Mouse (Mus musculus) liver, postnatal 0 days (tissue): ENCODE measurements around the gene Pole4. TPM values are rescaled to one million over a fixed set of nuclear protein-coding genes. Genes with fewer than 3 reads are reported as not detected.

Source experiments
- ATAC-seq: fragments of 200-750 bp; cut with Nextera tagmentation; 2 replicates; pipeline ENCODE4 v1.8.0; 2017; ENCODE audit warnings: mild to moderate bottlenecking, moderate library complexity
- DNase-seq: peaks from one replicate; pipeline ENCODE4 v3.0.0-alpha.2; 2016
- H3K27ac ChIP-seq: fragments of 300-500 bp; sonication (generic); 2 replicates; pipeline ENCODE4 v1.5.1; 2014; ENCODE audit warnings: antibody characterized with exemption, moderate library complexity, mild to moderate bottlenecking, low read depth
- H3K27me3 ChIP-seq: fragments of 300-500 bp; sonication (generic); 2 replicates; pipeline ENCODE4 v1.6.1; 2014; ENCODE audit warnings: low read length, control low read depth, mixed read lengths; ENCODE audit not compliant: insufficient read depth
- H3K36me3 ChIP-seq: fragments of 300-500 bp; sonication (generic); replicated peaks from 2 replicates; pipeline ENCODE4 v1.6.1; 2014; ENCODE audit warnings: mild to moderate bottlenecking, control low read depth, low read length, moderate library complexity, mixed read lengths; ENCODE audit not compliant: insufficient read depth
- H3K4me1 ChIP-seq: fragments of 300-500 bp; sonication (generic); 2 replicates; pipeline ENCODE4 v1.6.1; 2014; ENCODE audit warnings: antibody characterized with exemption, mild to moderate bottlenecking, control low read depth; ENCODE audit not compliant: insufficient read depth
- H3K4me2 ChIP-seq: fragments of 300-500 bp; sonication (generic); 2 replicates; pipeline ENCODE4 v1.6.1; 2014; ENCODE audit warnings: low read depth, mild to moderate bottlenecking, low read length, moderate library complexity, mixed read lengths
- H3K4me3 ChIP-seq: fragments of 300-500 bp; sonication (generic); 2 replicates; pipeline ENCODE4 v1.5.1; 2014; ENCODE audit warnings: low read depth, low read length
- H3K9ac ChIP-seq: fragments of 300-500 bp; sonication (generic); replicated peaks from 2 replicates; pipeline ENCODE4 v1.6.1; 2014; ENCODE audit warnings: mild to moderate bottlenecking, moderate library complexity
- H3K9me3 ChIP-seq: fragments of 300-500 bp; sonication (generic); 2 replicates; pipeline ENCODE4 v1.6.1; 2016; ENCODE audit warnings: mild to moderate bottlenecking, control low read depth, low read length, mixed read lengths
- CTCF ChIP-seq: sonication (generic); IDR thresholded peaks from 2 replicates; pipeline ENCODE4 v1.5.1; 2016; ENCODE audit warnings: antibody characterized with exemption, low read depth
- EP300 ChIP-seq: IDR thresholded peaks from 2 replicates; pipeline ENCODE4 v1.6.1; 2016; ENCODE audit warnings: antibody characterized with exemption, low read depth, mild to moderate bottlenecking
- WGBS: fragments of 180-500 bp; shearing (Covaris S2); extraction: QIAGEN DNeasy Blood & Tissue Kit; methylation state at CpG from one replicate; pipeline ENCODE4 v1.1.7; 2014; ENCODE audit not compliant: insufficient replicate concordance; 5-methylcytosine and 5-hydroxymethylcytosine counted together
- polyA plus RNA-seq: library from polyadenylated mRNA; unstranded; fragments of >200 nt; fragmentation: Nextera tagmentation; extraction: Ambion mirVana; gene quantifications from 2 replicates; pipeline ENCODE4 v1.2.1, GENCODE M21; 2015

Gene Pole4
- polyA plus RNA-seq, 1 experiment from 2014 or later = 87.7 TPM

DNA sequence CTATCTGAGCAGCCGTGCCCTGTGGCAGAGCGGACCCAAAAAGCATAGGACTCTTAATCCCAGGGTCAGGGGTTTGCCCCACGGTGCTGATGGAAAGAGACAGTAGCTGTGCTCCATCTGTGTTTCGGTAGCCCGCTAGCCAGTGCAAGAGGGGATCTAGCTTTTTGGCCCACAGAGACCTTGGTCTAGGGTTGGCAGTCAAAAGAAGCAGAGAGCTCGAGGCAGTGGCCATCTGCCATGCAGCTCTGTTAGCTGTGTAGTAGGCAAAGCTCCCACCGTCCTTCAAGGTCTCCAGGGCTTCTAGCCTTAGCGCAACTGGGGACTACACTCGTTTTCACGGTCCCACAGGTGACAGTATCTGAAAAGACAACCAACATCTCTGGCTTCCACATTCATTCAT lies 2.1 kb upstream of the Pole4 start:
- Histone ChIP-seq H3K27ac (no peak overlapping the region), H3K9me3 (no peaks in the 10 kb centered on the region), H3K4me2 (no peak overlapping the region), H3K36me3 (no peaks in the 10 kb centered on the region), H3K4me1 (no peaks in the 10 kb centered on the region), H3K27me3 (peaks cover 3% of the 10 kb centered on the region; the same call in 1 of the 2 replicates), H3K9ac (no peak overlapping the region), H3K4me3 (no peak overlapping the region)
- TF ChIP-seq CTCF = no peak
- TF ChIP-seq EP300 = no peak
- WGBS = 84% methylated on average over 10 of the region's 10 CpGs
- DNase-seq = no peak
- ATAC-seq = no peak

- WGBS = 82% methylated on average over 3 of the region's 3 CpGs
- TF ChIP-seq CTCF (no peak), EP300 (no peak)
Measured at GRCm38 (mm10) chr6:82703710-82704109, 1.5 kb downstream of the Pole4 start.

DNA sequence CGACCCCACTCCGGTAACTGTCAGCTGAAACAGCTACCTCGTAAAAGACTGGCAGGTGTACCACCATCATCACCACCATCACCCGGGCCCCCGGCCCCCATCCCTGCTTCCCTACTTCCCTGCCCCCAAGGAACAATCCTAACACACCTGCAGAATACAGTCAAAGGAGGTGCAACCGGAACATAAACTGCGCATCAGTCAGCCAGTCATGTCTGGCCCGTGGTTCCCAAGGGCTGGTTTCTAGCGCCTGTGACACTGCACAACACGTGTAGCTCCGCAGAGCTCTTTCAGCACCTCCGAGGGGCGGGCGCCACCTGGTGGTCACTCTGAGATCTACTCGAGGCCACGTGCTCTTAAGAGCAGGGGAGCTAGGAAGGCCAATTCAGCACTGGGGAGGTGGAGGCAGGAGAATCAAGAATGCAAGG lies 2.6 kb downstream of the Pole4 start:
- H3K4me2 ChIP-seq = no peak overlapping the region
- TF ChIP-seq CTCF (peak; percentile 98), EP300 (no peak)
- ATAC-seq (peak; percentile 80), DNase-seq (peak; percentile 90)
- H3K36me3 ChIP-seq = no peaks in the 10 kb centered on the region
- H3K27me3 ChIP-seq = peaks cover 7% of the 10 kb centered on the region; the same call in 1 of the 2 replicates
- no peak overlapping the region for H3K27ac ChIP-seq
- H3K4me1 ChIP-seq = no peaks in the 10 kb centered on the region
- no peaks in the 10 kb centered on the region for H3K9me3 ChIP-seq
- WGBS = 29% methylated on average over 16 of the region's 16 CpGs
- no peak overlapping the region for H3K9ac ChIP-seq
- H3K4me3 ChIP-seq = no peak overlapping the region

More at GRCm38 (mm10) chr6:82703710-82704109, 1.5 kb downstream of the Pole4 start:
- Histone ChIP-seq H3K4me1 (no peaks in the 10 kb centered on the region), H3K9ac (no peak overlapping the region), H3K27me3 (peaks cover 7% of the 10 kb centered on the region; the same call in 1 of the 2 replicates), H3K36me3 (no peaks in the 10 kb centered on the region), H3K27ac (no peak overlapping the region), H3K9me3 (no peaks in the 10 kb centered on the region), H3K4me2 (no peak overlapping the region), H3K4me3 (no peak overlapping the region)
- DNase-seq = no peak
- ATAC-seq = no peak

DNA sequence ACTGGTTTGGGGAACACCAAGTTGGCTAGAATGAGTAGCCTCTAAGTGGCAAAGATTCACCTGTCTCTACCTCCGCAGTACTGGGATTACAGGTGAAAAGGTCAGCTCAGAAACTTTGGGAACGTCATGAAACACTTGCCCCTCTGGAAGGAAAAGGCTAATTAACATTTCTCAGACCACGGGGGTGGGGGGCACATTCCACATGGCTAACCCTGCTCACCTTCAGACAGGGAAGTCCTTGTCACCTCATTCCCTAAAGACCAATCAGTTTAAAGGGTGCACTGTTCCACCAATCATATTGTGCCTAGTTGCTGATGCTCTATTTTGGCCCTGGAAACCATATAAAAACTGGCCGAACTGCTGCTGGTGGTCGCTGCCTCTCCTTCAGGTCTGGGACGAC lies 3.9 kb downstream of the Pole4 start:
- Histone ChIP-seq H3K4me1 (no peaks in the 10 kb centered on the region), H3K27me3 (peaks cover 7% of the 10 kb centered on the region; the same call in 1 of the 2 replicates), H3K9me3 (no peaks in the 10 kb centered on the region), H3K4me2 (no peak overlapping the region), H3K4me3 (no peak overlapping the region), H3K9ac (no peak overlapping the region), H3K36me3 (no peaks in the 10 kb centered on the region), H3K27ac (no peak overlapping the region)
- ATAC-seq (no peak), DNase-seq (no peak)
- TF ChIP-seq CTCF (no peak), EP300 (no peak)
- 68% methylated on average over 6 of the region's 6 CpGs for WGBS

DNA sequence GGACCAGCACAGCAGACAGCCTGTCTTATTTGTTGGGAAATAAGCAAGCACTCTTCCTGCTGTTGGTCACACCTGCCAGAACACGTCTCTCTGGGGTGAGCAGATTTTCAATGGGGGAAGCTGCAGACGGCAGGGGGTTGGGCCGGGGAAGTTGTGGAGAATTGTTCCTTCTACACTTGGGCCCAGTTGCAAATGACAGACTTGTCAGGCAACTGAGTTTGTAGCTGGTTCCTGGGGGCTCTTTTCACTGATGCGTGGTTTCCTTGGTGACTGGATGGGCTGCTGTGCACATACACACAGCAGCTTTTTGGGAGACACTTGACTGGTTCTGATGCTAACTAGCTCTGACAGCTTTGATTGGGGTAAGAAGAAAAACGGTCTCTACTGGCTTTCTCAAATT lies 5.3 kb downstream of the Pole4 start:
- Histone ChIP-seq H3K27ac (no peak overlapping the region), H3K4me1 (no peaks in the 10 kb centered on the region), H3K27me3 (peaks cover 7% of the 10 kb centered on the region; the same call in 1 of the 2 replicates), H3K4me2 (no peak overlapping the region), H3K9ac (no peak overlapping the region), H3K4me3 (no peak overlapping the region), H3K9me3 (no peaks in the 10 kb centered on the region), H3K36me3 (no peaks in the 10 kb centered on the region)
- 31% methylated on average over 5 of the region's 5 CpGs for WGBS
- no peak for ATAC-seq
- no peak for DNase-seq
- TF ChIP-seq CTCF = no peak
- TF ChIP-seq EP300 = no peak

DNA sequence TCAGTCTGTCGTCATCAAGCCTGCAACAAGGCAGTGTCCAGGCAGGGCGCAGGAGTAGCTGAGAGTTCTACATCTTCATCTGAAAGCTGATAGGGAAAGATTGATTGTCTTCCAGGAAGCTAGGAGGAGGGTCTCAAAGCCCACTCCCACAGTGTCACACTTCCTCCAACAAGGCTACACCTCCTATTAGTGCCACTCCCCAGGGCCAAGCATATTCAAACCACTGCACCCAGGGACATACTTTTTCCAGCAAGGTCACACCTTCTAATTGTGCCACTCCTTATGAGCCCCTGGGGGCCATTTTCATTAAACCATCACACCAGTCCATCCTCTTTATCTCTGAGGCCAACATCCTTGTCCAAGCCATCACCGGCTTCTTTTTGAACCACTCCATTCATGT lies 8.4 kb downstream of the Pole4 start:
- 91% methylated on average over 3 of the region's 3 CpGs for WGBS
- Histone ChIP-seq H3K27me3 (no peaks in the 10 kb centered on the region), H3K4me2 (no peak overlapping the region), H3K4me3 (no peak overlapping the region), H3K36me3 (no peaks in the 10 kb centered on the region), H3K9ac (no peak overlapping the region), H3K9me3 (no peaks in the 10 kb centered on the region), H3K4me1 (no peaks in the 10 kb centered on the region), H3K27ac (no peak overlapping the region)
- ATAC-seq (no peak), DNase-seq (no peak)
- TF ChIP-seq CTCF (no peak), EP300 (no peak)

- H3K36me3 ChIP-seq = no peaks in the 10 kb centered on the region
- no peak overlapping the region for H3K4me3 ChIP-seq
- H3K27ac ChIP-seq = no peak overlapping the region
- no peak overlapping the region for H3K9ac ChIP-seq
- no peaks in the 10 kb centered on the region for H3K9me3 ChIP-seq
- no peak for TF ChIP-seq CTCF
- TF ChIP-seq EP300 = no peak
- no peaks in the 10 kb centered on the region for H3K4me1 ChIP-seq
- H3K27me3 ChIP-seq = no peaks in the 10 kb centered on the region
- 57% methylated on average over 13 of the region's 13 CpGs for whole genome bisulfite sequencing
- ATAC-seq (no peak), DNase-seq (no peak)
- no peak overlapping the region for H3K4me2 ChIP-seq
Measured at GRCm38 (mm10) chr6:82694668-82695067, 10.5 kb downstream of the Pole4 start.
